Mouse (Mus musculus): ENCODE measurements around the gene Usp48.
A peak's percentile ranks its signal among the peaks of the same experiment; 100 is the strongest.

The Usp48 gene

GRCm38 (mm10) chr4:137687234-137687825 is 93.8 kb downstream of the Usp48 start:
- no peak for DNase-seq (ENCODE audit: low spot score in 2 of 2)

DNA sequence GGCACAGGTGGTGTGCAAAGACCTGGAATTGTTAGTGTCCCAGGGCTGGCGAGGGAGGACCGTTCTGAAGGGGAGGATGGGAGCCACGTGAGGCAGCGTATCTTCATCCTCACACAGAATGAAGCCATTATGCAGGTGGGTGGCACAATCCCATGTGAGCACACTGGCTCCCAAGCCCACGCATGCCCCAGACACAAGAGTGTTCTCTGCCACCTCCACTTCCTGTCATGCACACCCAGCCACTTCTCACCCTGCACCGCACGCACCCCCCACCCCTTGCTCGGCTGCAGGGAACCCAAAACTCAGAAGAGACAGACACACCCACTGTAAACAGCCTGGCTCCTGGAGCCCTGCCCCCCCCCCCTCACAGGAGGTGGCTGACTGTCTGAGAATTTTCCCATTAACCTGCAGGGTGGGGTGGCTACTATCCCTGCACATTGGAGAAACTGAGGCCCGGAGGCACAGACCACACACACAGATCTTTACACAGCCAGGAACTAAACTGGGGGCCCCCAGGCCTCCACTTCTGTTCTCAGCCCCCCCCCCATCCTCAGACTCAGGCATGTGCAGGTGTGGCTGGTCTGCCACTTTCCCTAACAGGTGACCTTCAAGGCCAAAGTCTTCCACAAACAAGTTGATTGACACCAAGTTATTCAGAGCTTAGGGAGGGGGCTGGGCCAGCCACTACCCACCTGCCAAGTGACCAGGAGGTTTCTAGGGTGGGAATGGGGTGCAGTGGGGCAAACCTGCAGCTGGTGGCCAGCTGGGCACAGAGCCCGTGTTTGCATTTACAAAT is 98.8 kb downstream of the Usp48 start:
- DNase-seq (ENCODE audit: low spot score in 2 of 2) = no peak

- no peak for DNase-seq (ENCODE audit: low spot score in 2 of 2)
Measured at GRCm38 (mm10) chr4:137695300-137695699, 101.7 kb downstream of the Usp48 start.

DNA sequence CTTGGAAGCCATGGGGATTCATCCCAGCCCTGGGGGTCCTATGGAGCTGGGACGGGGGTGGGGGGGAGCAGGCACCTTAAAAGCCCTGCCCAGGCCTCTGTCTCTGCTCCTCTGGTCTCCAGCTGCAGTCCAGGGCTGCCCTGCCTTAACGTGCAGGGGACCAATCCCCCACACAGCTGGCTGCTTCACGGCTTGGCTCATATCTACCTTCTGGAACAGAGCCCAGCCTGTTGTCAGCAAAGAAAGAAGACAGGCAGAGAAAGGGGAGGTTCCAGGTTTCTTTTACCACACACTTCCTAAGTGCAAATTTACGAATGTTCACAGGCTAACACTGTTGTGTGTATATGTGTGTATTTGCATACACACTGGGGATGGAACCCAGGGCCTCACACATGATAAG is 102.3 kb downstream of the Usp48 start:
- DNase-seq (ENCODE audit: low spot score in 2 of 2) = no peak

DNA sequence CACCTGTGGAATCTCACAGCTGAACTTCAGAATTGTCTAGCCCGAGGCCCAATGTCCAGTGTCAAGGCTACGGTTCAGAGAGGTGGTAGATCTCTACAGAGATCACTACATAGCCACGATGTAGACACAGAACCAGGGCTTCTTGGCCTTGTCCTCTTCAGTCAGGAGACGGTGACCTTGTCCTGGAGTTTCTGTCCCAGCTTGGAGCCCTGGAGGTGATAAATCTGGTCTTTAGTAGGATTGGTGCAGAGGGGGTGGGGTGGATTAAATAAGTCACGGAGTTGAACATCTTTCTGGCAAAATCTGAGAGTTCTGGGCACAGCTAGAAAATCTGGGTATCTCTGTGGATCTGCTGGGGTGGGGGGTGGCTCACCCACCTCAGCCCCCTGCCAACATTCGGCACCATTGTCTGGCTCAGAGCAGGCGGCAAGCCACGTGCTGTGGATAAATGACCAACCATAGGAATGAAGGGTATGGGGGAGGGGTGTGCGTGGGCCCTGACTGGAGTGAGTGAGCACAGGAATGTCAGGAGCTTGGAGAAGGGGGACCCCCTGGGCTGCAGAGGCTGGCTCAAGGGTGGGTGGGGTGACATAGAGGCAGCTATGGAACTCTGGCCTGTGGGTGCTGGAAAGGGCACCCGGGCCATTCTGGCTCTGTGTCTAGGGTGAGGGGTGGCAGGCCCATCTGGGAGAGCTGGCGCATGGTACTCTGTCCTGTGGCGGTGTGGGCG is 103.8 kb downstream of the Usp48 start:
- DNase-seq (ENCODE audit: low spot score in 2 of 2) = no peak

GRCm38 (mm10) chr4:137698076-137698985 is 104.8 kb downstream of the Usp48 start:
- no peak for DNase-seq (ENCODE audit: low spot score in 2 of 2)

DNA sequence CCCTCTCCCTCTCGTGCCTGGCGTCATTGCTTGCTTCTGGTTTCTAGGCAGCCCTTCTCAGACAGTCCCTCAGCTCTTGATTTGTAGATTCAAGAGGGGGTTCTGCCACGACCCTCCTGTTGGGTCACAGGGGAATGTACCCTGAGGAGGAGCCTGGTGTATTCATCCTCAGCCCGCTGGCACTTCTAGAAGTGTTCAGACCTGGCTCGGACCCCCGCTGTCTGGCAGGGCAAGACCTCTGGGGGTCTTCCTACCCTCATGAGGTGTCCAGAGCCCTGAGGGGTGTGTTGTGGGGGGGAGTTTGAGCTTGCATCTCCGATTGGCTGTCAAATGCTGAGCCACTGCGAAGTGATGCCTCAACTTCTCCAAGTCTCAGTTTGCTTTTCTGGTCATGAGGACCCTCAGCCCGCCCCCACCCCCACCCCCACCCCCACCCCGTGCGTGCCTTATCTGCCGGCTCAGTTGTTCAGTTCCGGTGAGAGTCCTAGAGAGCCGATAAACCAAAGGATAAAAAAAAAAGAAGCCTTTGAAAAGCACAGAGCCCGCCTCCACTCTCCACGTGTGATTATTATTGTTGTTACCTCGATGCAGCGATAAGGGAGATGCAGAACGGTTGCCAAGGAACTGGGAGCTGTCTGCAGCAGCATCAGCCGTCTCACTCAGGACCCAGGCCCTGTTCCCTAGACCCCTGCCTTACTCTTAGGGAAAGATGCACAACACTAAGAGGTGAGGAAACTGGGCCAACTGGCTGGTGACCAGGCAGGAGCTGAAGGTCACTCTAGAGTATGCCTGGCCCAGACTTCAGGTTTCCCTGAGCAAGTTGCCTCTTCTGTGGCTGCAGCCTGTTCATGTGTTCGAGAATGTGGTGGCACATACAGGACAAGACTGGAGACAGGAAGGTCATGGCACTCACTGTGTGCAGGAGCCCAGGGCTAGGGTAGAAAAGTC is 106.0 kb downstream of the Usp48 start:
- no peak for DNase-seq (ENCODE audit: low spot score in 2 of 2)

GRCm38 (mm10) chr4:137700960-137701359 is 107.4 kb downstream of the Usp48 start:
- no peak for DNase-seq (ENCODE audit: low spot score in 2 of 2)

- no peak for DNase-seq (ENCODE audit: low spot score in 2 of 2)
Measured at GRCm38 (mm10) chr4:137703077-137703476, 109.5 kb downstream of the Usp48 start.

DNA sequence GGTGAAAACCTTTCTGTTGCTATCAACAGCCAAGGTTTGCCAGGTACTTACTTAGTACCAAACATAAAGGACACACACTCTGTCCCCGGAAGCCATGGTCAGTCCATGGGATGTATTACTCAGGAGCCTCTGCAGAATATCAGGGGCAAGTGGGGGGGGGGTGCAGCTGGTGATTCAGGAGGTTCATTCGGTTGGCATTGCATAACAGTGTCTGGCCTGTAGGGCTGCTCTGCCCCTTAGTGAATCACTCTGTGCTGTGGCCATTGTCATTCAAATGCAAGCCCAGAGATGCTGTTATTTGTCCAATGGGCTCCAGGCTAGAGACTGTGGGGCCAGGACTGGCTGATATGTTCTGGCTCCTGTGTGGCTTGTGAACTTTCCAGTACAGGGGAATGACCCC is 111.0 kb downstream of the Usp48 start:
- DNase-seq (ENCODE audit: low spot score in 2 of 2) = no peak

DNA sequence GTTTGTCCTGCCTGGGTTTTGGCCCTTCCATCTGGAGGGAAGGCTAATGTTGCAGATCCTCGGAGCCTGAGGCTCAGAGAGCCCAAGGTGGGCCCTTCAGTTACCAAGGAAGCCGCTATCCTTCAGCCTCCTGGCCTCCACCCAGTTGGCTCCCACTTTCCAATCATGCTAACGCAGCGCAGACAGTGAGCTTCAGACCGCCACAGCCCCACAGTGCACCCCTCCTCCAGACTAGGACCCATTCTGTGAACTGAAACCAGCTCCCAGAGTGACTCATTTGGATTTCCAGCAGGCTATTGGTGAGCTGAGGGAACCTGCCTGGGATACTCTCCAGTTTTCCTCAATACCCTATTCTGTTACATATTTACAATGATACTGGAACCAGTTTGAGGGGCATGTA is 111.8 kb downstream of the Usp48 start:
- DNase-seq (ENCODE audit: low spot score in 2 of 2) = no peak

GRCm38 (mm10) chr4:137706510-137706909 is 113.0 kb downstream of the Usp48 start:
- no peak for DNase-seq (ENCODE audit: low spot score in 2 of 2)

- peak; percentile 49 to 79 for DNase-seq (ENCODE audit: low spot score in 2 of 2)
Measured at GRCm38 (mm10) chr4:137707216-137707990, 113.8 kb downstream of the Usp48 start.
